Mouse (Mus musculus): Measurements from ENCODE around the gene Galt.
A peak's percentile ranks its signal among the peaks of the same experiment; 100 is the strongest.

Galt gene

GRCm38 (mm10) chr4:41754797-41755337, at the start of gene Galt:
Gene Galt (plus strand): TSS chr4:41755228.
- DNase-seq (ENCODE audit: low spot score) = no peak

- DNase-seq (ENCODE audit: low spot score) = no peak
Observed at GRCm38 (mm10) chr4:41705922-41706754, 48.9 kb upstream of the Galt start.

GRCm38 (mm10) chr4:41707011-41707535, 48.0 kb upstream of the Galt start:
- peak; percentile 40 for DNase-seq (ENCODE audit: low spot score)

- DNase-seq (ENCODE audit: low spot score) = peak; percentile 48
Observed at GRCm38 (mm10) chr4:41708192-41708745, 46.8 kb upstream of the Galt start.

GRCm38 (mm10) chr4:41710229-41710628, 44.8 kb upstream of the Galt start:
- DNase-seq (ENCODE audit: low spot score) = no peak

- no peak for DNase-seq (ENCODE audit: low spot score)
Observed at GRCm38 (mm10) chr4:41711705-41712375, 43.2 kb upstream of the Galt start.

- DNase-seq (ENCODE audit: low spot score) = no peak
Observed at GRCm38 (mm10) chr4:41712421-41713196, 42.4 kb upstream of the Galt start.

- DNase-seq (ENCODE audit: low spot score) = peak; percentile 86
Observed at GRCm38 (mm10) chr4:41713197-41714067, 41.6 kb upstream of the Galt start, which contains the start of gene Rpp25l. Gene Rpp25l (minus strand): TSS chr4:41713534.

- no peak for DNase-seq (ENCODE audit: low spot score)
Observed at GRCm38 (mm10) chr4:41714276-41714675, 40.8 kb upstream of the Galt start.

GRCm38 (mm10) chr4:41715082-41715481, 39.9 kb upstream of the Galt start:
- no peak for DNase-seq (ENCODE audit: low spot score)

- no peak for DNase-seq (ENCODE audit: low spot score)
Observed at GRCm38 (mm10) chr4:41715596-41715995, 39.4 kb upstream of the Galt start.

GRCm38 (mm10) chr4:41716834-41717233, 38.2 kb upstream of the Galt start:
- no peak for DNase-seq (ENCODE audit: low spot score)

GRCm38 (mm10) chr4:41722918-41723351, 32.1 kb upstream of the Galt start, which contains the start of gene Dctn3:
Gene Dctn3 (minus strand): TSS chr4:41723170.
- DNase-seq (ENCODE audit: low spot score) = peak; percentile 88

- no peak for DNase-seq (ENCODE audit: low spot score)
Observed at GRCm38 (mm10) chr4:41726826-41727621, 28.0 kb upstream of the Galt start.

- no peak for DNase-seq (ENCODE audit: low spot score)
Observed at GRCm38 (mm10) chr4:41731052-41731765, 23.8 kb upstream of the Galt start, which contains the start of gene Arid3c. Gene Arid3c (minus strand): TSS chr4:41731142.

- DNase-seq (ENCODE audit: low spot score) = peak; percentile 35
Observed at GRCm38 (mm10) chr4:41737602-41738255, 17.3 kb upstream of the Galt start.

- no peak for DNase-seq (ENCODE audit: low spot score)
Observed at GRCm38 (mm10) chr4:41738256-41738603, 16.8 kb upstream of the Galt start.

- no peak for DNase-seq (ENCODE audit: low spot score)
Observed at GRCm38 (mm10) chr4:41739260-41739659, 15.8 kb upstream of the Galt start.

Measured in yolk sac, embryonic 10.5 days (tissue).